Mouse (Mus musculus) testis, postnatal 10 days (tissue): ENCODE results near the gene Tmcc2.

Source experiments
- DNase-seq: peaks from one replicate; pipeline ENCODE4 v3.0.0; 2021; ENCODE audit warnings: low spot score

The Tmcc2 gene

GRCm38 (mm10) chr1:132390691-132391579 is at the start of gene Tmcc2:
Tmcc2 (minus strand) TSS chr1:132391281.
- DNase-seq: no peak

- DNase-seq: no peak
Observed at GRCm38 (mm10) chr1:132437389-132437788, 46.3 kb upstream of the Tmcc2 start.

DNA sequence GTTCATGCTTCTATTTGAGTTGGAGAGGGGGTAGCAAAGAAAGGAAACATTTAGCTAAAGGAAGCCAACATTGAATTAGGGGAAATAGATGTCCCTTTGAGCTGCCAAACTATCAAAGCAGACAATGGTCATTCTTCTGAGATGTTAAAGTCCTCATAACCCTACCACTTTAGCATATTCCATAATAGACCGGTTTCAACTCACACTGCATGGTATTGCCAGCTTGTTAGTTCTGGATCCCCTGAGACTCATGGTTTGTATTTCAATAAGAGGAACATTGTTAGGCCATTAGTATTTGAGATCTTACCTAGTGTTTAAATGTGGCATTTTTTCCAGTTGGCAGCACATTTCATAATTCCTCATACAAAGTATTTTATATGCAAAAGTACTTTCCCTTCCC is 45.9 kb upstream of the Tmcc2 start:
- no peak for DNase-seq

DNA sequence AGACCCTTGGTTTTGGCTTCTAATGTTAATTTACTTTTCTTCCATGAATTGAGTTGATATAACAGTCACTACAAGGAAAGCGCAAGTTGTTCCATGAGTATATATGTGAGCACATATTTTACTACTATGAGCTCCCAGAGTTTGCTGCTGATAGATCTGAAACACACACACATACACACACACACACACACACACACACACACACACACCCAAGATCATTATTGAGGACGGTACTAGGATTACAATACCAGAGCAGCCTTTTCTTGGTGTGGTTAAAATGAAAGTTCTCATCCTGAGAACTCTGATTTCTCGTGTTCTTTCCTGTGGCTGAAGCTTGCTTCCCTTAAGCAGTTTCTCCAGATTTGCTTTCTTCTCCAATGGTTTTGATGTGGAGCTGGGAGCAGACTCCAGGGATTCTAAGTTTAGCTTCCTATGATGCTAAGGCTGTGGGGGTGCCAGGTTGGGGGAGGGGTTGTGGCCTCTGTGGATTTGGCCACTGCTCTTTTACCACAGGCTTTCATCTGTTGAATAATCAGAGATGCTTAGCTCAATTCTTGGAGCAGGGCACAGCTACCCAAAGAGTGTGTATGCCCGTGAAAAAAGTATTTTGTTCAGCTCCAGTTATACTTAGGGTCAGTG is 45.4 kb upstream of the Tmcc2 start:
- no peak for DNase-seq

DNA sequence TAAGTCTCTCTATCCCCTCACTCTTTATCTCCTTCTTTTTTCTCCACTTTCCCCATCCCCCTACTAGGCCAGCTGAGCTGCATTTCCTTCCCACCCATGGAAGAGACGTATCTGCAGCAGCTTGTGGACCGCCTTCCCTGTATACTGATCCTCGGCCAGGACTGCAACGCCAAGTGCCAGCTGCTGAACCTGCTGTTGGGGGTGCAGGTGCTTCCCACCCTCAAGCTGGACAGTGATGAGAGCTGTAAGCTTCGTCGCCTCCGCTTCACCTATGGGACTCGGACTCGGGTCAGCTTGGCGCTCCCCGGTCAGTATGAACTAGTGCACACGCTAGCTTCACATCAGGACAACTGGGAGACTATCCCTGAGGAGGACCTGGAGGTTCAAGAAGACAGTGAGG is 43.0 kb upstream of the Tmcc2 start:
- DNase-seq: no peak

DNA sequence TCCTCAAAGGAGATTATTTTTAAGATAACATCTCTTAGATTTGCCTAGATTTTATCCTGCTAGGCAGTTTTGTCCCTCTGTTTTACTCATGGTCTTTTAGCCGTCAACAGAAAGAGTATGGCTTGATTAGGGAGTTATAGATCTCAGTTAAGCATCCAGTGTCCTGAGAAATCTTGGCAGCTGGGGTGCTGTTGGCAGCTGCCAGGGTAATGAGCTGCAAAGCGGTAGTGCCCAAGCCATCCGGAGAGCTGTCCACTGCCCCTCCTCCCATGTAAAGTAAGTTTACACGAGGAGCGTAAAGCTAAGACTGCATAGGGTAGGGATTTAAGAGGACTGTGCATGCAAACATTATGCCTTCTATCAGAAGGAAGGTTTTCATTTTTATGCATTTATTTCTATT is 42.3 kb upstream of the Tmcc2 start:
- DNase-seq: no peak

- DNase-seq: peak; percentile 53
Observed at GRCm38 (mm10) chr1:132431716-132432115, 40.6 kb upstream of the Tmcc2 start.

DNA sequence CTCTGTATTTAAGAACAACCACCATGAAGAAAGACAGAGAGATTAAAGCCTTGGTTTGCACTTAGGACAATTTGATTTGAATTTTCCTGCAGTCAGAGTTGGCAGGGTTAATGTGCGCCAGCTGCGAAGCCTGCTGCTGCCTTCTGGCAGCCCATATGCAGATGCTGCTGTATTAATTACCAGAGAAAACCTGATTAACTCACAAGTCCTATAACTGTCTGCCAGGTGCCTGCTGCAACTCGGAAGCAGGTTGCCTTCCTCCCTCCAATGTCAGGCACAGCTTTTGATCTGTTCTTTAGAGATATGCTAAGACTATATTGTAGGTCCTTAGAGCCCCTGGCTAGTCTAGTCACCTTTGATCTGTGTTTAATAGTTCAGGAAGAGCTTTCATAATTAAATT is 39.7 kb upstream of the Tmcc2 start:
- no peak for DNase-seq

DNA sequence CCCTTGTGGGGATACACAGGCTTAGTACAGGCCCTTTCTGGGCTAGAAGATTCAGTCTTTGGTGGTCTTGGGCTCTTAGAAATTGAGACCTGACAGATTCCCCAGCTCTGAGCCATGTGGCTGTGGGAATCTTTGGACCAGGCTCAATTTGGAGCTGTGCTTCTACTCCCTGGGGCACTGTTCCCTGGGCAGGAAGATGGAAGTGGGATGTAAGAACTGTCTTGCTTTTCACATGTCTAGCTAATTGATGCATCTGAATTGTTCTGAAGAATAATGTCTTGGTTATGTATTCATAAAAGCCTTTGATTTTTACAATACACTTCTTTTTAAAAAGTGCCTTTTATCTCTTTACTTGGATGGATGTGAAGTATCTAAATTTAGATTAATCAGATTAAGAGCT is 34.5 kb upstream of the Tmcc2 start:
- no peak for DNase-seq

GRCm38 (mm10) chr1:132422912-132423696 is 32.0 kb upstream of the Tmcc2 start:
- DNase-seq: no peak

- no peak for DNase-seq
Observed at GRCm38 (mm10) chr1:132420662-132421061, 29.6 kb upstream of the Tmcc2 start.

- no peak for DNase-seq
Observed at GRCm38 (mm10) chr1:132420206-132420605, 29.1 kb upstream of the Tmcc2 start.

DNA sequence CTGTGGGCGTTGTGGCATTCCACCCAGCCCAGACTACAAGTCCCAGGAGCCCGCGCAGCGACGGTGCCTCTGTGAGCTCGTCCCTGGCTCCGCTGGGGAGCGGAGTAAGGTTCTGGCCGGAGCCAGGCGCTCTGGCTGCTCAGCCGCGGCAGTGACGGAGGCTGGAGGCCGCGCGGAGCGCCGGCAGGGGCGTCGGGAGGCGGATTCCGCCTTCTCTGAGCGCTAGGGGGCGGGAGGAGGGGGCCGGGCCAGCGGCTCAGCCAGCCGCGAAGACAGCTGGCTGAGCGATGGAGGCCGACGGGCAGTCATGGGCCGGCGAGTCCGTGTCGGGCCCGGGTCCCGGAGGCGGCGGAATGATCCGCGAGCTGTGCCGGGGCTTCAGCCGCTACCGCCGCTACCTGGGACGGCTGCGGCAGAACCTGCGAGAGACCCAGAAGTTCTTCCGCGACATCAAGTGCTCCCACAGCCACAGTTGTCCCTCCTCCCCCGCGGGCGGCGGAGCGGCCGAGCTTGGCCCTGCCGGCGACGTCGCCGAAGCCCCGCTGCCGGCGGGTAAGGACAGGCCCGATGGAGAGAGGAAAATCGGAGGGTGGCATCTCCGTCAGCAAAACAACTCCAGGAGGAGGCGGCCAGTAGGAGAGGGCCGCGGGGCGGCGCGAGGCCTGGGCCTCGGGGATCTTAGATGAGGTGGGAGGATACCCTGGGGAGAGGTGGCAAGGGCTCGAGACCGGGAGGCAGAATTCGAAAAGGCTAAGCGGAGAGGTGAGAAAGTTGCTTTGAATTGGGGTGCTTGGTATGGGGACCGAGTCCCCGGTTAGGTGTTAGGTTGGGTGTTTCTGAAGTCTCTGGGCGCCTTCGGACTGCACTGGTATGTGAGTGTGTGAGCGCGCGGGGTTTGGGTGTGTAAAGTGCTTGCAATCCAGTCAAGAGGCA is 26.5 kb upstream of the Tmcc2 start, which contains the start of gene Dstyk:
Gene Dstyk, plus strand, starts transcription at position 237 of the 933 bp plus-strand sequence.
- DNase-seq: peak; percentile 89

DNA sequence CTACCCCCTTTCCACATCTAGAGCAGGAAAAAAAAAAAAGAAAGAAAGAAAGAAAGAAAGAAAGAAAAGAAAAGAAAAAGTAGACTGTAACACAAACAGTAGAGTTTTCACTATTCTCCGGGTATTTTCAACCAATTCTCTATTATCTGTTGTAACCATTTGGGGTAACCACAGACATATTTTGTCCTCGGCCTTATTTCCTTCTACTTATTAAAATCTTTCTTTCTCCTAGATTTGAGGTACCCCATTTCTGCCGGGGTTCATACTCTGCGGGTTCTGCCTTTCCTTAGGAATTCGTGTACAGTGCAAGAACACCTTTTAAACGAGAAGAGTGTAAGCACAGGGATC is 25.8 kb upstream of the Tmcc2 start:
- DNase-seq: no peak

- DNase-seq: no peak
Observed at GRCm38 (mm10) chr1:132416244-132416942, 25.3 kb upstream of the Tmcc2 start.

GRCm38 (mm10) chr1:132410657-132411056 is 19.6 kb upstream of the Tmcc2 start:
- DNase-seq: no peak

- no peak for DNase-seq
Observed at GRCm38 (mm10) chr1:132401843-132402242, 10.8 kb upstream of the Tmcc2 start.

- no peak for DNase-seq
Observed at GRCm38 (mm10) chr1:132400538-132400937, 9.5 kb upstream of the Tmcc2 start.

GRCm38 (mm10) chr1:132396705-132397104 is 5.6 kb upstream of the Tmcc2 start:
- DNase-seq: no peak

- no peak for DNase-seq
Observed at GRCm38 (mm10) chr1:132392872-132393271, 1.8 kb upstream of the Tmcc2 start.

DNA sequence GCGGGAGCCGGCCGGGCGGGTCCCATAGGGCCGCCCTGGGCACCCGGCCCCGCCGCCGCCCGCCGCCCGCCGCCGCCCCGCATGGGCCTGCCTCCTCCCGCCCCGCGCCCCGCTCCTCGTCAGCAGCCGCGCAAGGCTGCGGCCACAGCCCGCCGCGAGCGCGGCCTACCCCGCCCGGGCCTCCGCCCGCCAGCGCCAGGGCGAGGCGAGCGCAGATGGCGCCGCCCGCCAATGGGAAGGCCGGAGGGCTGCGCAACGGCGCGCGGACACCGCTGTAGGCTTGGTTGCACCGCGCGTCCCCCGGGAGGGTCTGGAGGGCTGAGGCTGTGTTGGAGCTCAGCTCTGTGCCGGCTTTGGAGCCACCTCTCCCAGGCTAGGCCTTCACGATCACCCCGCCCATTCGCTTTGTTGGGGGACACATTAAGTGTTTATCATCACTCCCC is 520 bp upstream of the Tmcc2 start:
- peak; percentile 78 for DNase-seq
